Mouse (Mus musculus) embryonic fibroblast, embryonic 13.5 days (primary cell): ENCODE measurements around the gene Rbm20. TPM values are rescaled to one million over a fixed set of nuclear protein-coding genes. Genes with fewer than 3 reads are reported as not detected.

ENCODE experiments used
- H3K27ac ChIP-seq: 2 replicates; pipeline ENCODE4 v1.5.1; 2012; ENCODE audit warnings: low read length, control low read depth, inconsistent platforms; ENCODE audit not compliant: insufficient read depth
- H3K4me1 ChIP-seq: 2 replicates; pipeline ENCODE4 v1.6.1; 2011; ENCODE audit warnings: low read length; ENCODE audit not compliant: control insufficient read depth, insufficient read depth
- H3K4me3 ChIP-seq: 2 replicates; pipeline ENCODE4 v1.5.1; 2011; ENCODE audit warnings: mild to moderate bottlenecking, control low read depth, low read length; ENCODE audit not compliant: insufficient read depth
- CTCF ChIP-seq: IDR thresholded peaks from 2 replicates; pipeline ENCODE4 v1.5.1; 2011; ENCODE audit warnings: mild to moderate bottlenecking, control low read depth, low read length, moderate library complexity, borderline replicate concordance; ENCODE audit not compliant: insufficient read depth
- POLR2A ChIP-seq: IDR thresholded peaks from 2 replicates; pipeline ENCODE4 v1.6.1; 2011; ENCODE audit warnings: low read depth, mild to moderate bottlenecking, control low read depth, low read length, moderate library complexity
- polyA plus RNA-seq: library from polyadenylated mRNA; stranded (reverse); fragments of >200 nt; gene quantifications from 2 replicates; pipeline ENCODE4 v1.2.4, GENCODE M21; 2011; ENCODE audit warnings: low read depth; ENCODE audit not compliant: missing spikeins, insufficient read length

Rbm20 gene
- polyA plus RNA-seq, 1 experiment = 2.4 TPM

GRCm38 (mm10) chr19:53696655-53697054 lies 19.5 kb downstream of the Rbm20 start:
- TF ChIP-seq CTCF = no peak
- Histone ChIP-seq H3K4me1 (no peaks in the 10 kb centered on the region), H3K4me3 (no peak overlapping the region), H3K27ac (no peak overlapping the region)

DNA sequence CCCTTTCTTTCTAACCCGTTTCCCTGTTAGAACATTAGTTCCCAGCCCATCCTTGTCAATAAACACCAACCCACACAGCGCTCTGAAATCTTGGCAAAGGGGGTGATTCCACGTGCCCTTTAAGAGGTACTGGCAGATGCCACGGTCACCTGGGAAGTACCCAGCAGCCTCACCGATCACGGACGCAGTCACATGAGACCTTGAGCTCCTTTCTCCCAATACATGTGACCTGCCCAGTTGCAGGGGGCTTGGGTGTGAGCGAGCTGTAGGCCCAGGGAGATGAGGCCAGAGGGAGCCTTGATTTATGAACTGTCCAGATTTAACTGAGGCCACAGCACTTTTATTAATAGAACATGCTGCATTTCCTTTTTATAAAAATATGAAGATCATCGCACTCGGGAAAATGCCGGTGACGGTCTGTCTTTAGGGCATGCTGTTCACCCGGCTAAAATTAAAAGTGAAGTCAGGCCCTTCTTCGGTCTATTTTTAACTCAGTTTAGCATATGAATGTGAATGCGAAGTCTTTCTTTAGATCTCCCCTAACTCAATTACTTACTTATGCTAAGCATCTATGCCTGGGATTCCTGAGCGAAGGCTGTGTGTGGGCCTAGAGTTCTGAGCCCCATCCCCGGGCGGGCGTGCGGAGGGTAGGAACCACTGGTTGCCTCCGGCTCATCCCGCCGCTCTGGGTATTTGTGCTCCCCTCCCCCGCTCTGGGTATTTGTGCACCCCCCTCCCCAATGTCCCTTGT lies 20.4 kb downstream of the Rbm20 start:
- no peak overlapping the region for H3K4me3 ChIP-seq
- H3K27ac ChIP-seq = no peak overlapping the region
- TF ChIP-seq CTCF (no peak), POLR2A (no peak)
- H3K4me1 ChIP-seq = no peaks in the 10 kb centered on the region

- TF ChIP-seq POLR2A (no peak), CTCF (no peak)
- Histone ChIP-seq H3K4me3 (no peak overlapping the region), H3K4me1 (no peaks in the 10 kb centered on the region), H3K27ac (no peak overlapping the region)
Measured at GRCm38 (mm10) chr19:53699671-53700070, 22.6 kb downstream of the Rbm20 start.

DNA sequence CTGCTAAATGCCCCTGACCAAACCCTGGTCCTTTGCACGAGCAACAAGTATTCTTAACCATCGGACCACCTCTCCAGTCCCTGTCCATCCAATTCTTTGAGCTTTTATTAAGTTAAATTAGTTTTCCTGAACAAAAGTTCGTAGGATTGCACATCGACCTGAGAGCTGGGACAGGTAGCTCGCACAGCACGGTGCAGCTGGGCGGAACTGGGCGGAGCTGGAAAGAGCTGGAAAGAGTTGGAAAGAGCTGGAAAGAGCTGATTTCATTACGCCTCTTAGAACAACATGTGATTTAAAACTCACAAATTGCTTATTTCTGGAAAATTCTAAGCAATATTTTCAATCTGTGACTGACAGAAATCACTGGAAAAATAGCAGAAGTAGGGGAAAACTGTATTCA lies 24.3 kb downstream of the Rbm20 start:
- no peaks in the 10 kb centered on the region for H3K4me1 ChIP-seq
- H3K4me3 ChIP-seq = no peak overlapping the region
- no peak overlapping the region for H3K27ac ChIP-seq
- TF ChIP-seq CTCF (no peak), POLR2A (no peak)

DNA sequence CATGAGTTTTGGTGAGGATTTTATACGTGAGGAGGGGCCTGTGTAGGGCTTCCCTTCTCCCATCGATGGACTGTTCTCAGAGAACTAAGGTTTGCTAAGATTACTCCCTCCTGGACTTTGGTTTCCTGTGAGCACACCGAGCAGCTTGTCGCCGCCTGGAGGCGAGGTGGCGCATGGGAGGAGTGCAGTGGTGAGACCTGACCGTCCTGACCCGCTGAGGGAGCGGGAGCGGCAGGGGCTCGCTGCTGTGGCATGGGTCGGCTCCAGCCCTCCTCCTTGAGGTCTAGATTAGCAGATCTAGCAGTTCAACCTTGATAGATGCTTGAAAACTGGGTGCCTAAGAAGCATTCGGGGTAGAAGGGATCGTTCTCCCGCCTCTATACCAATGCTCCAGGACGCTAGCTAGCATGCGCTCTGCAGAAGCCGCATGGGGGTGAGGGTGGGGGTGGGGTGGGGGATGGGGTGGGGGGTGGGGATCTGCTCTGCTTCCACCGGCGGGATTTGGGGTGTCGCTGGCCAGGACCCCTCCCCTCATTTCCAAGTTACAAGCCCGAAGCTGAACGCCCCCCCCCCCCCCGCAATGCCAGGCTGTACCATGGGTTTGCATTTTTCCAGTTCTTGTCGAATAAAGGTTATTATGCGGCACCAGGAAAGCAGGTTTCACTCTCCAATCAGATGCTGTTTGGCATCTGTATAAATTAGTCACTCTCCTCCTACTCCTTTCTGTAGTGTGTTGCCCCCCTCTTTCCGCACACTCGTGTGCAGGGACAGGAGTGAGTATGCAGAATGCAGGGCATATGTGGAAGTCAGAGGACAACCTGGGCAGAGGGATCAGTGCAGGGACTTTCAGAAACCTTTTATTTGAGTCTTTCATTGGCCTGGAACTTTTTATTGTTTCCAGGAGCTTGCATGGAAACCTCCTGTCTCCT lies 28.1 kb downstream of the Rbm20 start:
- Histone ChIP-seq H3K27ac (no peak overlapping the region), H3K4me3 (no peak overlapping the region), H3K4me1 (no peaks in the 10 kb centered on the region)
- TF ChIP-seq CTCF = peak; percentile 92
- no peak for TF ChIP-seq POLR2A

- Histone ChIP-seq H3K27ac (no peak overlapping the region), H3K4me3 (no peak overlapping the region), H3K4me1 (no peaks in the 10 kb centered on the region)
- TF ChIP-seq POLR2A (no peak), CTCF (no peak)
Measured at GRCm38 (mm10) chr19:53708401-53708800, 31.3 kb downstream of the Rbm20 start.

- no peak for TF ChIP-seq POLR2A
- TF ChIP-seq CTCF = no peak
- no peak overlapping the region for H3K4me3 ChIP-seq
- H3K4me1 ChIP-seq = no peaks in the 10 kb centered on the region
- no peak overlapping the region for H3K27ac ChIP-seq
Measured at GRCm38 (mm10) chr19:53710861-53711260, 33.8 kb downstream of the Rbm20 start.

DNA sequence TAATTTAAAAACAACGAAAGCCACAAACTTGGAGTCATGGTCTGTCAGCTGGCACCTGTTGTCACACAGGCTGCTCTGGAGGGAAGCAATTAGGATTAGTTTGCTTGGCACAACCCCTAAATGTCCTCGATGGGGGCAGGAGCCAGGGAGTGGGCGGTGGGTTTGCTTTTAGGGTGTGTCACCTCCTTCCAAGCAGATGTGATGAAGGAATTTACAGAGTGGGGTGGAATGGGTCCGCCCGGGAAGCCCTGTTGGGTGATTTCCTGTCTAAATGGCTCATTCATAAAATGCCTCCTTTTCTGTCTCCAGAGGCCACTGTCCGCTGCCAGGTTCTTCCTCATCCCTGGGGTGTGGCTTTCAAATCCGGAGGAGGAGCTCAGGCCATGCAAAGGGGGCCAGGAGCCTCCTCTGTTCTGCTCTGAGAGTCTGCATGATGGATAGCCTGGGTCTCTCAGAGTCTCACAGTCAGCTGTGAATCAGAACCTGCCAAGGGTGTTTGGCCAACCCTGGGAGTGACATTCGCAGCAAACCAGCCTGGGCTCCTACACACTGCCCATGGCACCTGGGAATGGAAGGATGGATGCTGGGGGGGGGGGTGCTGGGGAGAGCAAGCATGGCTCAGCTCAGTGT lies 34.3 kb downstream of the Rbm20 start:
- H3K4me1 ChIP-seq = no peaks in the 10 kb centered on the region
- no peak for TF ChIP-seq POLR2A
- no peak for TF ChIP-seq CTCF
- H3K27ac ChIP-seq = no peak overlapping the region
- no peak overlapping the region for H3K4me3 ChIP-seq

DNA sequence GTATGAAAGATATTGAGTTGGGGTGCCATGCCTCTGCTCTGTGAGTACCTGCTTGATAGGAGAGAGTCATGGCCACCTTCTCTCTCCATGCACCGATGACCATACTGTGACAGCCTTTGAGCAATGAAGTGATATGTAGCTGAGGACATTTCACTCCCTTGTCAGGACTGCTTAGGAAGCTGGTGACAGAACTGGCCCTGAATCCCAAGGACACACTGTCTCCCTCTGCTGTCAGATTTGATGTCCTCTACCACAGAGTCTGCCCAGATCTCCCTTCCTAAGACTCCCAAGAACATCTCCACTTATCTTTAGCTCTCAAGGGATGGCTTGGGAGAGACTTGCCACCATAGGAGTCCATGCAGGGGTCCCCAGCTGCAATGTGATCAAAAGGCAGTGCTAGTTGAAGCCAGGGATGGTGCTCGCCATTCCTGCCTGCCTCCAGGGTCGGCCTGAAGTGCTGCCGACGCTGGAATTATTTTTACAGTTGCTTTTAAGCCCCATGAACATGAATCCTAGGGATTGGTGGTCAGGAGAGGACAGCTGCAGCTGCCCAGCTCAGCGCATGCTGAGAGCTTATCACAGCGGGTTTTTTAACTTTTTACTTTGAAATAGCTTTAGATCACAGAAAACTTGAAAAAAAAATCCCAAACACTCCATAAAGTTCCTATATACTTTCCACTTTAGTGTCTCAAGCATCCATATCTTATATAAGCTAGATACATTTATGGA lies 35.4 kb downstream of the Rbm20 start:
- Histone ChIP-seq H3K27ac (no peak overlapping the region), H3K4me3 (no peak overlapping the region), H3K4me1 (no peaks in the 10 kb centered on the region)
- TF ChIP-seq POLR2A (no peak), CTCF (no peak)
